Mouse (Mus musculus) macrophage (primary cell): ENCODE measurements at regions not wholly inside any gene's neighbourhood (a gene's known extent, or its start where the extent isn't known, plus 50 kb on each side); places are given as distances from the start of the nearest gene placed in this dataset.

Experiments
- H3K27ac ChIP-seq: fragments of 350-480 bp; formaldehyde crosslinking; 2 replicates; pipeline ENCODE4 v1.9.0; 2021
- H3K36me3 ChIP-seq: fragments of 350-480 bp; formaldehyde crosslinking; 2 replicates; pipeline ENCODE4 v1.9.0; 2021; ENCODE audit errors: inconsistent target
- H3K4me3 ChIP-seq: fragments of 350-480 bp; formaldehyde crosslinking; 2 replicates; pipeline ENCODE4 v1.9.0; 2021; ENCODE audit errors: inconsistent target
- H3K79me2 ChIP-seq: fragments of 350-480 bp; formaldehyde crosslinking; 2 replicates; pipeline ENCODE4 v1.9.0; 2021; ENCODE audit errors: inconsistent target
- WGBS: methylation state at CpG from one replicate; pipeline ENCODE4 v1.1.7; 2026; ENCODE audit warnings: inconsistent platforms; ENCODE audit not compliant: missing documents; 5-methylcytosine and 5-hydroxymethylcytosine counted together

DNA sequence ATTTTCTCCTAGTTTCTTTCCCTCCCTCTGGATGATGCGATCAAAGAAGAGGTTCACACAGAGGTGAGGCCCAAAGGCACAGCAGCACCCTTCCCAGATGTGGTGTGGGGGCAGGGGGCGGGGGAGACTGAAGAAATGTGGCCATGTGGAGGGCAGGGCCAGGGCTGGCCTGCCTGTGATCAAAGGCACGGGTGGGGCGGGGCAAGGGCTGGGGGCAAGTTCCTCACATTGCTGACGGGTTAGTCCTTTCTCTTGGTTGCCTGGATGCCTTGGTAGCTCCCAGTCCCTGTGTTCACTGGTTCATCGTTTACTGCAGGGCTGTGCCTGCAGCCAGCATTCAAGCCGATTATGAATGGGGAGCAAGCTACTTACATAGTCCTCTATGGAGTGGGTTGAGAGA is 96.4 kb downstream of the Efnb1 start:
- Histone ChIP-seq H3K27ac (no peak overlapping the region), H3K4me3 (no peak overlapping the region), H3K79me2 (no peaks in the 10 kb centered on the region), H3K36me3 (no peaks in the 10 kb centered on the region)
- 86% methylated on average over 6 of the region's 7 CpGs for WGBS

DNA sequence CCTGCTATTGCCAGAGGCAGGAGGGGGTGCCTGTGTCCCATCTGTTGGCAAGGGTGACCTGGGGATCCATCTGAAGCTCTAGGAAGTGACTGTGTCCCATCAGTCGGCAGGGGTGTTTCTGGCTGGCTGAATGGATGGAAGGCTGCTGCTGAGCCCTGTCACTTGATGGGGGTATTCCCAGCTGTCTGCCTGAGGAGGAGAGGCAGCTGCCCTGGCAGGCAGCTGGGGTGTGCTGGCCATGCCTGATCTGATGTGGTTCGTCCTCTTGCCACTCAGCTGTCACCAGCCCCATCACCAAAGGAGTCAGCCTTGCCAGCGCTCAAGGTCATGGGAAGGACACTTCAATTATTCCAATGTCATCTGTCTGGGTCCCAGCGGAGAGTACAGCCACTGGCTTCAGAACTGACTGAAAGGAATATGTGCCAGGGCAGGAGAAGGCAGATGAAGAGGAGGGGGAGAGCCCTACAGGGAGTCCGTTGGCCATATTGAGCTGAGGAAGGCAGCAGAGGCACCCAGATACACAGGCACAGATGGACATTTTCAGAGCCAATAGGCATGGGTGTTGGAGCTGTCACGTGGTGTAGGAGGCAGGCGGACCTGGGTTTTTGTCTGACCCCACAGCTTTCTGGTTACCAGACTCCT is 89.3 kb downstream of the Efnb1 start:
- WGBS = 87% methylated on average over 7 of the region's 7 CpGs
- no peak overlapping the region for H3K27ac ChIP-seq
- H3K79me2 ChIP-seq = no peaks in the 10 kb centered on the region
- H3K4me3 ChIP-seq = no peak overlapping the region
- no peaks in the 10 kb centered on the region for H3K36me3 ChIP-seq

DNA sequence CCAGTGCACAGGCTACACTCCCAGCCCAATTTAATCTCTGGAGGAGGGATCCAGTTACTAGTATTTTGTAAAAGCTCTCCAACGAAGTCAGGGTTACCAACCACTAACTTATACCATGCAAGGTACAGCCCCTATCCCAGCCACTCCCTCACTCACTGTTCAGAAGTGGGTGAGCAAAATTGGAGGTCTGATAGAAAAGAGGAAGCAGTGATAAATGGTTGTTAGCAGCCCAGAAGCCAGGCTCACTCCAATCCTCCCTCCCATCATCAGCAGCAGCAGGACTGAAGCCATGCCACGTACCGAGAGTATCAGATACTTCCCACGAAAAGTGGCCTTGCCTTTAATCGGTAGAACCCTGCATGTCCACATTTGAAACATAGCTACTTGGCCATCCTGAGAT is 86.1 kb downstream of the Efnb1 start:
- Histone ChIP-seq H3K27ac (no peak overlapping the region), H3K4me3 (no peak overlapping the region), H3K36me3 (no peaks in the 10 kb centered on the region), H3K79me2 (no peaks in the 10 kb centered on the region)
- 50% methylated on average over 5 of the region's 5 CpGs for WGBS

DNA sequence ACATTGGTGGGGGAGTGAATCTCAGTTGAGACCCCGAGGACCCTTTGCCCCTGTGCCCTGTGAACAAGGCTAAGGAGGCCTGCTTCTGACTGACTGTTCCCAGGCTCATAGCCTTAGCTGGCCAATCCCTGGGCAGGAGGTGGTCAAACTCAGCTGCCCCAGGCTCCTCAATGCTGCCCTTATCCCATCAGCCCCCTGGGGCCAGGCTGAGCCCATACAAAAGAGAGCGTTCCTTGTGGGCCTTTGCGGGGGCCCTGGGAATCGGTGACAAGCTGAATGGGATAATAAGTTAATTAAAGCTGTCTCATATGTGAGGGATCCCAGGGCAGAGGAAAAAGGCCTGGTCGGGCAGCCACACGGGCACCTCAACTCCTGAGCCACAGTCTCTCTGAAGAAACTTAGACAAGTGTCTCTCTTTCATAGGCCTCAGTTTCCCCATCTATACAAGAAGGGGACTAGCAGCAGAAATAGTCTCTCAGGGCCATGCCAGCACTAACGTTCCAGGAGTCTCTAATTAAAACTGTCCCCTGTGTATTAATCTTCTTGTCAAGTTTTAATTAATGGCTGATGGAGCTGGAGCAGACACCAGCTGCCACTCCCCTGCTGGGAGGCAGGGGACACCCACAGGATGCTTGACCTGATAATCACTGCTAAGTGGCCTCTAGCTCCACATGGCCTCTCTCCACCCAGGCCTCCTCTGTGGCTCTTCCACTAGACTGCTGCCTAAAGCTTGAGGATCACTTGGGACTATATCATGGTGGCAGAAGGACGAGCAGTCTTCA is 84.9 kb downstream of the Efnb1 start:
- Histone ChIP-seq H3K36me3 (no peaks in the 10 kb centered on the region), H3K27ac (no peak overlapping the region), H3K4me3 (no peak overlapping the region), H3K79me2 (no peaks in the 10 kb centered on the region)
- 87% methylated on average over 6 of the region's 8 CpGs for WGBS

DNA sequence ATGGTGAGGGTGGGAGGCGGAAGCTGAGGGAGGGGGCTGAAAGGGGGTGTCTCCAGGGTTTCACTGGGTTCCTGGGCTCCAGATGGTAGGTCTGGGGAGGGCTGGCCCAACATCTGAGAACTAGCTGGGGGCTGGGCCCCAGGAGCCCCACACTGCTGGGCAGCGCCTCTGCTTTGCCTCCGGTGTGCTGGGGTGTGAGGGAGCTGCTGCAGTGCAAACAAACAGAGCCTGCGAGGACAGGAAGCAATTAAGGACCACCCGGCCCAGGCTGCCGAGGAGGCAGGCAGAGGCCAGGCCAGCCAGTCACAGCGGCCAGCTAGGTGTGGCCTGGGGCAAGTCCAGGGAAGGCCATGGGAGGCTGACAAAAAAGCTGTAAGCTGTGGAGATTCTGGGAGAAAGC is 82.3 kb downstream of the Efnb1 start:
- WGBS = 90% methylated on average over 2 of the region's 7 CpGs
- no peak overlapping the region for H3K27ac ChIP-seq
- no peaks in the 10 kb centered on the region for H3K36me3 ChIP-seq
- H3K4me3 ChIP-seq = no peak overlapping the region
- no peaks in the 10 kb centered on the region for H3K79me2 ChIP-seq

DNA sequence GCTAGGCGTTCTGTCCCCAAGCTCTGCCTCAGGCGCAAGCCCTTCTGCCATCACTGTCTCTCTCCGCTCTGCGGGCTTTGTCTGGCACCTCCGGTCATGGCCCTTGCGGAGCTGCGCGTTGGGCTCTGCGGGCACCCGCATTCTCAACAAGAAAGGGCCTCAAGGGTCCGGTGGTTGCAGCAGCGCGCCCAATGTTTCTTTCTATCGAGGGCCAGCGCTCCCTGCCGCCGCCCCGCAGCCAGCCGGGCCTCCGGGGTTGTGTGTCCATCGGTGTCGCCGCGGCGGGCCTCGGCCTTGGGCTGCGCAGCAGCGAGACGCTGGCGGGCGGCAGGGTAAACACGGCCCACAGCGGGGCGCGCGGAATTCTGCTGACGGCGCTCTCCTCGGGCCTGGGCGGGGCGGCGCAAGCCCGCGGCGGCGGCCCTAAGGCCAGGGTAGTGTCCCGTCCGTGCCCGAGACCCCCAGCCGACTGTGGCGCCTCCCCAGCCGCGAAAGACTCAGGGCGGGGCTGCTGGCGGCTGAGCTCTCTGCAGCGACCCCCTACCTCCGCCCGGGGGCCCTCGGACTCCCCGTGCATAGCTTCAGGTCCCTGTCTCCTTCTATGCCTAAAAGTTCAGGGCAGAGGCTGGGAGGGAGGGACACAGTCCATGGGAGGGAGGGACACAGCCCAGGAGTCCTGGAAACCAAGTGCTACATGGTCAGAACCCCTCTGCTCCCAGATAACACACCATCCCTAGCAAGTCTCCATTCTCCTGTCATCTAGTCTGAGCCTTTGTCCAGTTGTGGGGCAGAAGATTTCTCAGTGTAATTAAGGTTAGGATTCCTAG is 80.9 kb downstream of the Efnb1 start:
- 22% methylated on average over 36 of the region's 60 CpGs for WGBS
- Histone ChIP-seq H3K4me3 (no peak overlapping the region), H3K27ac (no peak overlapping the region), H3K36me3 (no peaks in the 10 kb centered on the region), H3K79me2 (no peaks in the 10 kb centered on the region)

DNA sequence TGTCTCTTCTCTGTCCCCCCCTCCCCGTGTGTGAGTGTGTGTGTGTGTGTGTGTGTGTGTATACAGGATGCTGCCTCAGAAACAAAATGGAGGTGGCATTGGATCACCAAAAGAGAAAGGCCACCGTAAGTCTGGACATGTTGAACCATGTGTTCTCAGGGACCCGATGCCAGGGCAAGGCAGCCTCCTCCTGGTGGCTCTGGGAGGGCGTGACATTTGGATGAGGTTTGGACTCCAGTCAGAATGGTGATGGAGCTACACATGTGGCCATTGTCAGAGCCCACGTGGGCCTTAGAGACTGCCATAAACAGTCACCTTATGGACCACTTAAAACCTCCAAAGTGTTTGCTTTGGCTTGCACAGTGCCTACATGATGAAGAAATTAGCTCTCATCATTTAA is 80.0 kb downstream of the Efnb1 start:
- no peak overlapping the region for H3K4me3 ChIP-seq
- 88% methylated on average over 5 of the region's 5 CpGs for WGBS
- H3K79me2 ChIP-seq = no peaks in the 10 kb centered on the region
- H3K36me3 ChIP-seq = no peaks in the 10 kb centered on the region
- H3K27ac ChIP-seq = no peak overlapping the region

DNA sequence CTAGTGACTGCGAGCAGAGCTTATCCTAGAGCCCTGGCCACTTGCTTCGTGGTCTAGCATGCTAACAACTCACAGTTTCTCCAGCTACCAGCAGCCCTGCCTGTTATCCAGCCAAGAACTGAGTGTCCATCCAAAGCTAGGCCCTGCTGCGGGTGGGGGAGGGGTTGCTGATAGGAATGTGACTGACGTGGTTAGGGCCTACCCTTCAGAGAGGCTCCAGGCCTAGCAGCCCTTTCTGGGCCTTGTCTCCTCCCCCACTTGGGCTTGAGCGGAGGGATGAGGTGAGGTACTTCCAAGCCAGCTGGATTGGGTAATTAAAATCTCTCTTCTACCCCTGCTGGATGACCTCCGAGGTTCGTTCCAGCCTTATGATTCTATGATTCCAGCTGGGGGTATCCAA is 79.2 kb downstream of the Efnb1 start:
- Histone ChIP-seq H3K27ac (no peak overlapping the region), H3K79me2 (no peaks in the 10 kb centered on the region), H3K36me3 (no peaks in the 10 kb centered on the region), H3K4me3 (no peak overlapping the region)
- 89% methylated on average over 7 of the region's 7 CpGs for WGBS

DNA sequence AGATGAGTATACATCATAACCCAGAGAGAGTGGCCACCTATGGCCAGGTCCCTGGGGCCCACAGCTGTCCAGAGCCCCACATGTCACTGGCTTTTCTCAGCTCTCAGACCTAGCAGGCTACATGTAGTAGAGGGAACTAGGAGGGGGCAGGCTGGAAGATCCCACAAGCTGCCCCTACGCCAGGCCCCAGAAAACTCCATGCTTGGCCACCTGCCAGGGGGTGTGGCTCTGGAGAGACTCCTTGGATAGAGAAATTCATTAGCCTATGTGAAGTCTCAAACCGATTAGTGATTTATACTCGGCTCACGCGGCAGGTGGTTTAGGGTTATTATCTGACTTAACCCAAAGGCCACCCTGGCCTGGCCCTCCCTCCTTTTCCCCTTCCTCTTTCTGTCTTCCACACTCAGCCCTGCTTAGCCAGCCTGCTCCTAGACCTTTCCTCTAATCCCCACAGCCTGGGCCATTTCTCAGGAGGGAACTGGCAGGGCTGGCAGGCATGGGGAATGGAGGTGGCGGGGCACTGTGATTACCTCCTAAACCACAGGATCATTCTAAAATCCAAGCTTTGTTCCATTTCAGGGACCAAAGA is 77.7 kb downstream of the Efnb1 start:
- no peaks in the 10 kb centered on the region for H3K79me2 ChIP-seq
- 50% methylated on average over 6 of the region's 6 CpGs for WGBS

DNA sequence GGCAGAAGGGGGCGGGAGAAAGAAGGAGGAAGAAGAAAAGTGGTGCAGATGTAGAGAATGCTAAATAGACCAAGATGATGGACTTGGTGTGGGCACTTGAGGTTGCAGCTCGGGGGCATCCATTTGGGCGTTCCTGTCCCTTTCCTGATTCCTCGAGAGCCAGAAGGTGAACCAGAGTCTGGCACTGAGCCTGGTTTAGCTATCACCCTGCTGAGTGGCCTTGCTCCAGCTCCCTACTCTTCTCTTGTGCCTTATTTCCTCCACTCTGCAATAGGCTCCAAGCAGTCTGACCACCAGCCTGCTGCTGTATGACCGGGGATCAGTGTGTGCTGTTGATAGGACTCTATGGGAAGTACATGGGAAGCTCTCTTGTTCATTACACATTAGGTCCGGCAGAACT is 68.1 kb downstream of the Efnb1 start:
- Histone ChIP-seq H3K27ac (no peak overlapping the region), H3K4me3 (no peak overlapping the region), H3K36me3 (no peaks in the 10 kb centered on the region), H3K79me2 (no peaks in the 10 kb centered on the region)
- 96% methylated on average over 6 of the region's 6 CpGs for WGBS

More for the DNA sequence above, 77.7 kb downstream of the Efnb1 start:
- Histone ChIP-seq H3K36me3 (no peaks in the 10 kb centered on the region), H3K4me3 (no peak overlapping the region), H3K27ac (no peak overlapping the region)

DNA sequence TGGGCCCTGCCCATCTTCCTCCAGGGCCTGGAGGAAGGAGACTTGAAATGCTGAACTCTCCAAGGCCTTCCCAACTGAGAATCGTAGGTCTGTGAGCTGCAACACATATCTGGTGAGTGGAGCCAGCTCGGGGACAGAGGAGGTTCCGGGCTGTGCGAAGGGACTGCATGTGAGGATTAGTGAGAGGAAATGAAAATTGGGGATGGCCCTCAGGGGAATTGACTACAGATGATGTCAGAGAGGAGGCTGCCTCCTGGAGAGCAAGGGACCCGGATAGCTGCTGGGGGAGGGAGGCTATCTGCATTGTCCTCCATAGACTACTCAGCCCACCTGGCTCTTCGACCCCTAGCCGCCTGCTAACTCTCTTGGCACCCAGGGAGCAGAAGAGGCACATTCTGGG is 65.2 kb downstream of the Efnb1 start:
- H3K4me3 ChIP-seq = no peak overlapping the region
- no peaks in the 10 kb centered on the region for H3K79me2 ChIP-seq
- 96% methylated on average over 4 of the region's 7 CpGs for WGBS
- no peak overlapping the region for H3K27ac ChIP-seq
- no peaks in the 10 kb centered on the region for H3K36me3 ChIP-seq

DNA sequence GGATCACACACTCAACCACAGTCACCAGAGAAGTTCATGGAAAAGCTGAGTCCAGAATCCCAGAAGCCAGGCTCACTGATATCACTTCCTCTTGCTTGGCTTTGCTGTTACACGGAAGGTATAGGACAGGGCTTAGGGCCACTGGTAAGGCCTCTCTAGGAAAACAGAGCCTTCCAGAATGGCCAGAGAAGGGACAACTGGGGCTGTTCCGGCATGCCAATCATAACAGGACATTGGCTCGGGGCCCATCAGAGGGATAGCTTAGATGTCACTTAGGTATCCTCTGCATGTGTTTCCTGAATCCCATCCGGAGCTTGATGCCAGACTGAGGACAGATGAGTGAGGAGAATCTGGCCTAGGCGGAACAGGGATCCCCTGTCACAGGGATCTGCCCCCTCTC is 63.7 kb downstream of the Efnb1 start:
- WGBS = 84% methylated on average over 5 of the region's 5 CpGs
- Histone ChIP-seq H3K27ac (peak overlapping the region; percentile 25), H3K4me3 (no peak overlapping the region), H3K79me2 (no peaks in the 10 kb centered on the region), H3K36me3 (no peaks in the 10 kb centered on the region)

DNA sequence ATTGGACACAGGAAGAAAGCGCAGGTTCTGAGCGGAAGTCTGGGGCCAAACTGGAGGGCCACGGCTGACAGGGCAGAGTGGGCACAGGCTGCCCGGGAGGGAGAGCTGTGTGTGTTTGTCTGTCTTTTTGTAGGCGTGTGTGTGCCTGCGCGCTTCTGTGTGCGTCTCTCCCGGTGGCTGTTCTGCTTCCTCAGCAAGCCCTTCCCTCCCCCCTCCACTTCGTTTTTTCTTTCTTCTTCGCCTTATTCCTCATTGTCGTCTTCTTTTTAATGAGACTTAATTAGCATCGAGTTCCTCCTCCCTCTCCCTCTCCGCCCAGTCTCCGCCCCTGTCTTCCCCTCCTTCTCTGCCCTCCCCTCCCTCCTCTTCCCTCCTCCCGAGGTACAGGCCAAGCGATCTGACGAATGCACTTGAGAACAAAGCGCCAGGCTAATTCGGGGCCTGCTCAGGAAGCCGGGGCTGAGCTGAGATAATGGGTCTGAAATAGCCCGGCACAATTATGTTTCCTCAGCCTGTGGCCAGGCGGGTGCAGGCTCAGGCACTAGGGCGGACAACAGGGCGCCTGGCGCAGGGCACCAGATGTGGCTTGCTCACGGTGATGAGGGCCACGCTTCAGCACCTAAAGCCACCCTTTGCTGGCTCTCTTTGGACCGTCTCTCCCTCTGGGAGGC is 63.2 kb downstream of the Efnb1 start:
- H3K27ac ChIP-seq = peak overlapping the region; percentile 53
- WGBS = 25% methylated on average over 26 of the region's 29 CpGs

More for the DNA sequence above, 63.2 kb downstream of the Efnb1 start:
- Histone ChIP-seq H3K79me2 (no peaks in the 10 kb centered on the region), H3K36me3 (no peaks in the 10 kb centered on the region), H3K4me3 (peak overlapping the region; percentile 11; the same call in 1 of the 2 replicates)
